ENCODE assay signal across 11 mouse cellular contexts in genomic region chr4:126992356-126992755, GRCm38 (mm10). TPM values are rescaled to one million over a fixed set of nuclear protein-coding genes. Genes with fewer than 3 reads are reported as not detected.
DNase-seq lines count a peak whose midpoint lies in the region; ATAC-seq lines count a peak whose summit lies in the region.
"Had no signal": no experiment of that assay in that cellular context is flagged by ENCODE, and none has a peak within 500 bp of the region (broad histone marks: within the 10 kb centered on the region; RNA-seq: fewer than 3 reads in every experiment).

No protein-coding gene starts in this region.

- no peak overlapping the region for H3K27ac ChIP-seq in forebrain, embryonic 16.5 days (ENCODE audit: low read length)
- H3K27ac ChIP-seq: hindbrain, embryonic 15.5 days; limb, embryonic 12.5 days; neural tube, embryonic 13.5 days had no signal

- no peak overlapping the region for H3K9ac ChIP-seq in forebrain, embryonic 16.5 days (replicated peaks; ENCODE audit: low read depth, low read length)
- H3K9ac ChIP-seq: hindbrain, embryonic 15.5 days; limb, embryonic 12.5 days; neural tube, embryonic 13.5 days had no signal

- no peaks in the 10 kb centered on the region for H3K27me3 ChIP-seq in forebrain, embryonic 16.5 days (replicated peaks; ENCODE audit: control insufficient read depth, insufficient read depth, low read length)
- H3K27me3 ChIP-seq: hindbrain, embryonic 15.5 days; limb, embryonic 12.5 days; neural tube, embryonic 13.5 days had no signal

- DNase-seq in kidney, postnatal 10 days, result peak; percentile 15
- DNase-seq in kidney, postnatal 14 days, result no peak
- peak; percentile 81 for DNase-seq in ZHBTc4 (ENCODE audit: low read depth, low spot score)
- DNase-seq in naive thymus-derived CD4-positive, alpha-beta T cell, adult 2 months (ENCODE audit: low read depth), result peak; percentile 72
- no peak for DNase-seq in layer of hippocampus, postnatal 10 days (ENCODE audit: low spot score in 2 of 2)

- H3K4me3 ChIP-seq in forebrain, embryonic 16.5 days (replicated peaks; ENCODE audit: low read length), result no peak overlapping the region
- H3K4me3 ChIP-seq: hindbrain, embryonic 15.5 days; limb, embryonic 12.5 days; neural tube, embryonic 13.5 days had no signal

- ATAC-seq in CD4-positive, CD25-positive, alpha-beta regulatory T cell, adult 4 months, result peak; percentile 56
- no peak for ATAC-seq in frontal cortex, adult (ENCODE audit: low TSS enrichment)
- no peak for ATAC-seq in forebrain, embryonic 16.5 days

- no peaks in the 10 kb centered on the region for H3K4me1 ChIP-seq in forebrain, embryonic 16.5 days (replicated peaks; ENCODE audit: control insufficient read depth, insufficient read depth, low read length)
- H3K4me1 ChIP-seq: hindbrain, embryonic 15.5 days; limb, embryonic 12.5 days; neural tube, embryonic 13.5 days had no signal

- no peaks in the 10 kb centered on the region for H3K9me3 ChIP-seq in forebrain, embryonic 16.5 days (ENCODE audit: control insufficient read depth, low read length)
- H3K9me3 ChIP-seq: hindbrain, embryonic 15.5 days; limb, embryonic 12.5 days; neural tube, embryonic 13.5 days had no signal

- 63% methylated on average over 5 of the region's 5 CpGs for WGBS in forebrain, embryonic 16.5 days

- no peaks in the 10 kb centered on the region for H3K36me3 ChIP-seq in forebrain, embryonic 16.5 days (ENCODE audit: control insufficient read depth, insufficient read depth)
- H3K36me3 ChIP-seq: hindbrain, embryonic 15.5 days; limb, embryonic 12.5 days; neural tube, embryonic 13.5 days had no signal

- no peak overlapping the region for H3K4me2 ChIP-seq in forebrain, embryonic 16.5 days (ENCODE audit: low read length)
- H3K4me2 ChIP-seq: hindbrain, embryonic 15.5 days; limb, embryonic 12.5 days; neural tube, embryonic 13.5 days had no signal

RNA-seq across cellular contexts. Expression of gene Zmym4, which starts 24.4 kb away (rescaled TPM):
- 10 to 100 TPM; 16.3 to 19.7 TPM for polyA plus RNA-seq in CD4-positive, CD25-positive, alpha-beta regulatory T cell, adult 4 months (2017; shearing (Covaris generic))
- polyA plus RNA-seq in forebrain, embryonic 16.5 days (2015; fragmentation: Nextera tagmentation; extraction: Ambion mirVana), result 30.6 and 31.1 TPM in 2 replicates
- total RNA-seq in layer of hippocampus, postnatal 10 days (2021), result 10 to 100 TPM; 53.6 to 55.4 TPM

RNA-seq across cellular contexts. Expression of gene Sfpq, which starts 28.8 kb away (rescaled TPM):
- polyA plus RNA-seq in CD4-positive, CD25-positive, alpha-beta regulatory T cell, adult 4 months (2017; shearing (Covaris generic)), result 10 to 100 TPM; 44.0 to 61.2 TPM
- 86.8 and 96.0 TPM in 2 replicates for polyA plus RNA-seq in forebrain, embryonic 16.5 days (2015; fragmentation: Nextera tagmentation; extraction: Ambion mirVana)
- total RNA-seq in layer of hippocampus, postnatal 10 days (2021), result 100 to 1,000 TPM; 341 to 376 TPM

Comparison
In these comparisons a context has a peak if more than half of its experiments do, and no peak if none do; other contexts are left out.
1. DNase-seq: peak in kidney, postnatal 10 days (single experiment), ZHBTc4 (single experiment) and naive thymus-derived CD4-positive, alpha-beta T cell, adult 2 months (single experiment); none in kidney, postnatal 14 days (single experiment) and layer of hippocampus, postnatal 10 days (0 of 2).